Mouse (Mus musculus) limb, embryonic 13.5 days (tissue): ENCODE measurements around the gene Ctdspl. TPM values are rescaled to one million over a fixed set of nuclear protein-coding genes. Genes with fewer than 3 reads are reported as not detected.

ENCODE experiments used
- ATAC-seq: fragments of 200-750 bp; cut with Nextera tagmentation; 2 replicates; pipeline ENCODE4 v1.8.0; 2017; ENCODE audit warnings: low read depth, moderate number of reproducible peaks, moderate TSS enrichment; ENCODE audit not compliant: low FRiP score
- H3K27ac ChIP-seq: fragments of 300-500 bp; sonication (generic); 2 replicates; pipeline ENCODE4 v1.5.1; 2015; ENCODE audit warnings: inconsistent platforms, mild to moderate bottlenecking, moderate library complexity
- H3K27me3 ChIP-seq: fragments of 300-500 bp; sonication (generic); 2 replicates; pipeline ENCODE4 v1.6.1; 2015; ENCODE audit warnings: mild to moderate bottlenecking, inconsistent platforms
- H3K36me3 ChIP-seq: fragments of 300-500 bp; sonication (generic); 2 replicates; pipeline ENCODE4 v1.6.1; 2015; ENCODE audit warnings: inconsistent platforms, mild to moderate bottlenecking, moderate library complexity
- H3K4me1 ChIP-seq: fragments of 300-500 bp; sonication (generic); 2 replicates; pipeline ENCODE4 v1.6.1; 2015; ENCODE audit warnings: inconsistent platforms
- H3K4me2 ChIP-seq: fragments of 300-500 bp; sonication (generic); replicated peaks from 2 replicates; pipeline ENCODE4 v1.6.1; 2015; ENCODE audit warnings: inconsistent platforms, mild to moderate bottlenecking, moderate library complexity
- H3K4me3 ChIP-seq: fragments of 300-500 bp; sonication (generic); 2 replicates; pipeline ENCODE4 v1.5.1; 2015; ENCODE audit warnings: moderate library complexity, mild to moderate bottlenecking, inconsistent platforms
- H3K9ac ChIP-seq: fragments of 300-500 bp; sonication (generic); 2 replicates; pipeline ENCODE4 v1.6.1; 2015; ENCODE audit warnings: mild to moderate bottlenecking, inconsistent platforms
- H3K9me3 ChIP-seq: fragments of 300-500 bp; sonication (generic); 2 replicates; pipeline ENCODE4 v1.6.1; 2016; ENCODE audit warnings: inconsistent platforms
- WGBS: fragments of 180-500 bp; shearing (Covaris S2); methylation state at CpG from one replicate; pipeline ENCODE4 v1.1.7; 2015; 5-methylcytosine and 5-hydroxymethylcytosine counted together
- polyA plus RNA-seq: library from polyadenylated mRNA; unstranded; fragments of >200 nt; fragmentation: Nextera tagmentation; extraction: Ambion mirVana; gene quantifications from 2 replicates; pipeline ENCODE4 v1.2.1, GENCODE M21; 2015

Ctdspl gene
- polyA plus RNA-seq, 1 experiment from 2014 or later = 24.8 TPM

- peak overlapping the region; percentile 25; the same call in 1 of the 2 replicates for H3K4me2 ChIP-seq
- H3K27ac ChIP-seq = peak overlapping the region; percentile 83
- no peak overlapping the region for H3K4me3 ChIP-seq
- no peaks in the 10 kb centered on the region for H3K9me3 ChIP-seq
- peaks cover 30% of the 10 kb centered on the region for H3K4me1 ChIP-seq
- H3K9ac ChIP-seq = no peak overlapping the region
- H3K36me3 ChIP-seq = peaks cover 10% of the 10 kb centered on the region
- no peak for ATAC-seq
- no peaks in the 10 kb centered on the region for H3K27me3 ChIP-seq
- WGBS = 69% methylated on average over 6 of the region's 6 CpGs
These were observed 35.2 kb upstream of the Ctdspl start for GRCm38 (mm10) chr9:118891068-118891467.

DNA sequence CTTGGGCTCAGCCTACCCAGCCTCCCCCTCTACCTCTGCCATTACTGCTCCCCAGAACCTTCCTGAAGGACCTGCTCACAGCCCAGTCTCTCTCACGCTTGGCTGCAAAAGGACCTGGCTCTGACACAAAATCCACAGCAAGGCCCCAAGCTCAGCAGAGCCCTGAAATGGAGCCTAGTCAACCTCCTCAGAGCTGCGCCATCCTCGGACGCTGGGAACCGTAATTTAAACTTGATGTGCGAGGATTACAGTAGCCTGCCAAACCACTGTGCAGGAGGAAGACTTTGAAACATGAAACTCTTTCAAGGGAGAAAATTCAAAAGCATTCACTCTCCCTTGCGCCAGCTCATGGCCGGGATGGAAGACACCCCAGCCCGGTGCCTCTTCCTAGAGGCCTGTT lies 34.7 kb upstream of the Ctdspl start:
- peak overlapping the region; percentile 83 for H3K27ac ChIP-seq
- H3K9ac ChIP-seq = 0 out of 2 replicates have a peak overlapping the region, but pooled peaks have one; percentile 9
- H3K4me1 ChIP-seq = peaks cover 30% of the 10 kb centered on the region
- H3K4me2 ChIP-seq = peak overlapping the region; percentile 25; the same call in 1 of the 2 replicates
- H3K9me3 ChIP-seq = no peaks in the 10 kb centered on the region
- no peak overlapping the region for H3K4me3 ChIP-seq
- H3K36me3 ChIP-seq = peaks cover 10% of the 10 kb centered on the region
- H3K27me3 ChIP-seq = no peaks in the 10 kb centered on the region
- peak; percentile 67 for ATAC-seq
- WGBS = 20% methylated on average over 9 of the region's 9 CpGs

GRCm38 (mm10) chr9:118895101-118895500 lies 31.2 kb upstream of the Ctdspl start:
- Histone ChIP-seq H3K36me3 (peaks cover 13% of the 10 kb centered on the region), H3K27me3 (no peaks in the 10 kb centered on the region), H3K4me2 (no peak overlapping the region), H3K4me3 (no peak overlapping the region), H3K27ac (no peak overlapping the region), H3K9ac (no peak overlapping the region), H3K9me3 (no peaks in the 10 kb centered on the region), H3K4me1 (peaks cover 21% of the 10 kb centered on the region)
- 58% methylated on average over 2 of the region's 2 CpGs for WGBS
- no peak for ATAC-seq

- H3K9ac ChIP-seq = no peak overlapping the region
- WGBS = 64% methylated on average over 2 of the region's 2 CpGs
- H3K4me3 ChIP-seq = no peak overlapping the region
- H3K27me3 ChIP-seq = no peaks in the 10 kb centered on the region
- no peak for ATAC-seq
- no peak overlapping the region for H3K4me2 ChIP-seq
- peaks cover 13% of the 10 kb centered on the region for H3K36me3 ChIP-seq
- H3K9me3 ChIP-seq = no peaks in the 10 kb centered on the region
- H3K27ac ChIP-seq = no peak overlapping the region
- H3K4me1 ChIP-seq = peaks cover 6% of the 10 kb centered on the region
These were observed 25.6 kb upstream of the Ctdspl start for GRCm38 (mm10) chr9:118900677-118901076.

DNA sequence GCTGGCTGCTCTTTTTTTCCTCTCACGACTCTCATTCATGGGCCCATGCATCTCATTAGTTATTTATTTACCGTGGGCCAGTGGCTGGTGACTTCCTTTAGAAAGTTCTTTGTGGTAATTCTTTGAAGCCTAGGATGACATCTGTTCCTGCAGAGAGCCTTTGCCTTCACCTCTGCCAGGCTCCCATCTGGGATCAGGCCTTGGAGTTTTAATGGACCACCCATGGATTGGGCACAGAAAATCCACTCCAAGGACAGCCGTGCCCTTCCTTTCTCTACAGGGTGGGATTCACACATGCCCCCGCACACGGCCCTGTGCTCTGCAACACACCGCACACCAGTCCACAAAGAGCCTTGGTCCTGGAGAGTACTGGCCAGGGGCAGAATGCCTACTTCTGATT lies 24.3 kb upstream of the Ctdspl start:
- H3K9ac ChIP-seq = no peak overlapping the region
- 26% methylated on average over 6 of the region's 6 CpGs for WGBS
- H3K27me3 ChIP-seq = no peaks in the 10 kb centered on the region
- H3K4me1 ChIP-seq = peaks cover 6% of the 10 kb centered on the region
- H3K27ac ChIP-seq = no peak overlapping the region
- ATAC-seq = no peak
- H3K4me3 ChIP-seq = no peak overlapping the region
- peaks cover 13% of the 10 kb centered on the region for H3K36me3 ChIP-seq
- H3K4me2 ChIP-seq = no peak overlapping the region
- no peaks in the 10 kb centered on the region for H3K9me3 ChIP-seq

DNA sequence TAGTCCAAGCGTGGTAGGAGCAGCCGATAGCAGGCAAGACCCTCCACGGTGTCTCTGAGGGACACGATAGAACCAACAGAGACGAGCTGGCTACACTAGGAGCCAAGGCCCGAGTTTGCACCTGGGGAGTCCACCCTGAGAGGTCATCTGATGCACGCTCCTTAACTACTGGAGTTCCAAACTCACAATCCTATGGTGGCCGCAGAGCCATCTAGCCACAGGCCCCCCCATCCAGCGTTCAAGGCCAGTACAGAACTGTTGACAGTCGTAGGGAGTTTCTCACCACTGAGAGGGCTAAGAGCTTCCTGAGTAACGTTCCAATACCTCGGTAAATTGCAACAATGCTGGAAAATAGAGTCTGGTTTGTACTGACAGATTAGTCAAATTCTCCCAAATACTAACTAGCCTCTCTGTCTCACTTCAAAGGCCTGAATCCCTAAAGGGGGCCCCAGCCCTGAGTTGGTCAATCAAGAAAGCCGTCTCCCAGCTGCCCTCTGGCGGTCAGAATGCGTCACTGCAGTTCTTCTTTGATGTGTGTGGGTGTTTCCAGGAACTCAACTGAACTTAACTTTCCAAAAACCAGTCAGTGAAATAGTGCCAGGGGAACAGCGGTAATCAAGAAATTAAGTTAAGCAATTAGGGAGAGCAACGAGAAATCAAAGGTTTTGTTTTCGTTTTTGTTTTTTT lies 18.2 kb upstream of the Ctdspl start:
- Histone ChIP-seq H3K9ac (no peak overlapping the region), H3K27me3 (no peaks in the 10 kb centered on the region), H3K4me1 (peaks cover 6% of the 10 kb centered on the region; the same call in 1 of the 2 replicates), H3K27ac (no peak overlapping the region), H3K36me3 (no peaks in the 10 kb centered on the region), H3K4me2 (no peak overlapping the region), H3K4me3 (no peak overlapping the region), H3K9me3 (no peaks in the 10 kb centered on the region)
- peak; percentile 69; the same call in 1 of the 2 replicates for ATAC-seq
- WGBS = 47% methylated on average over 18 of the region's 18 CpGs

DNA sequence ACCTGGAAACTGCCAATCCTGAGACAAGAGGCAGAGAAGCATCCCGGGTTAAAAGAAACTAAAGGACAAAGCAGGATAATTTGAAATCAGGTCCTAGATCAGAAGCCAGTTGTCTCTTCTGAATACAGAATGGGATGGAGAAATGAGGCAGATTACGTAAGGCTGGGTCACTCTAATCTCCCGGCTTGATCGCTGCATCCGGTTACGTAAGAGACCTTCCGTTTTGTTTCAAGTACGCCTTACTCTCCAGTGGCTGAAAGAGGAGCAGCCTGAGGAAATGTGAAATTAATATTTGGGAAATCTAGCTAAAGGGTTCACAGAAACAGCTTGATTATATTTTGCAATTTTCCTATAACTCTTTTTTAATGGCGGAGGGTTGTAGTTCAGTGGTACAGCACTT lies 13.2 kb upstream of the Ctdspl start:
- no peak for ATAC-seq
- peaks cover 11% of the 10 kb centered on the region for H3K4me1 ChIP-seq
- WGBS = 87% methylated on average over 9 of the region's 9 CpGs

GRCm38 (mm10) chr9:118913613-118914012 lies 12.6 kb upstream of the Ctdspl start:
- Histone ChIP-seq H3K36me3 (no peaks in the 10 kb centered on the region), H3K9ac (no peak overlapping the region), H3K27me3 (no peaks in the 10 kb centered on the region), H3K9me3 (no peaks in the 10 kb centered on the region), H3K4me1 (peaks cover 11% of the 10 kb centered on the region), H3K4me2 (no peak overlapping the region), H3K27ac (no peak overlapping the region), H3K4me3 (no peak overlapping the region)
- no peak for ATAC-seq
- WGBS = 87% methylated on average over 3 of the region's 3 CpGs

More for the DNA sequence above, 13.2 kb upstream of the Ctdspl start:
- no peak overlapping the region for H3K4me2 ChIP-seq
- H3K36me3 ChIP-seq = no peaks in the 10 kb centered on the region
- no peak overlapping the region for H3K27ac ChIP-seq
- H3K9ac ChIP-seq = no peak overlapping the region
- H3K9me3 ChIP-seq = no peaks in the 10 kb centered on the region
- no peaks in the 10 kb centered on the region for H3K27me3 ChIP-seq
- H3K4me3 ChIP-seq = no peak overlapping the region

GRCm38 (mm10) chr9:118914589-118914988 lies 11.7 kb upstream of the Ctdspl start:
- Histone ChIP-seq H3K9me3 (no peaks in the 10 kb centered on the region), H3K27me3 (no peaks in the 10 kb centered on the region), H3K4me1 (peaks cover 19% of the 10 kb centered on the region), H3K4me3 (no peak overlapping the region), H3K36me3 (no peaks in the 10 kb centered on the region), H3K4me2 (peak overlapping the region; percentile 12; the same call in 1 of the 2 replicates), H3K9ac (0 out of 2 replicates have a peak overlapping the region, but pooled peaks have one; percentile 25), H3K27ac (peak overlapping the region; percentile 40; the same call in 1 of the 2 replicates)
- 33% methylated on average over 8 of the region's 8 CpGs for WGBS
- ATAC-seq = no peak

- peaks cover 26% of the 10 kb centered on the region for H3K4me1 ChIP-seq
- no peak overlapping the region for H3K4me3 ChIP-seq
- 62% methylated on average over 5 of the region's 5 CpGs for WGBS
- no peak overlapping the region for H3K4me2 ChIP-seq
- H3K9ac ChIP-seq = no peak overlapping the region
- no peaks in the 10 kb centered on the region for H3K36me3 ChIP-seq
- no peaks in the 10 kb centered on the region for H3K27me3 ChIP-seq
- H3K27ac ChIP-seq = no peak overlapping the region
- H3K9me3 ChIP-seq = no peaks in the 10 kb centered on the region
- no peak for ATAC-seq
These were observed 11.0 kb upstream of the Ctdspl start for GRCm38 (mm10) chr9:118915290-118915689.

GRCm38 (mm10) chr9:118919672-118920186 lies 6.5 kb upstream of the Ctdspl start:
- Histone ChIP-seq H3K27ac (no peak overlapping the region; the same call in 1 of the 2 replicates), H3K4me3 (no peak overlapping the region), H3K36me3 (no peaks in the 10 kb centered on the region), H3K9ac (0 out of 2 replicates have a peak overlapping the region, but pooled peaks have one; percentile 0), H3K27me3 (no peaks in the 10 kb centered on the region), H3K4me1 (peaks cover 34% of the 10 kb centered on the region), H3K4me2 (no peak overlapping the region), H3K9me3 (no peaks in the 10 kb centered on the region)
- no peak for ATAC-seq
- 67% methylated on average over 16 of the region's 16 CpGs for WGBS

- Histone ChIP-seq H3K4me1 (peaks cover 35% of the 10 kb centered on the region), H3K9me3 (no peaks in the 10 kb centered on the region), H3K27ac (no peak overlapping the region), H3K4me2 (no peak overlapping the region), H3K4me3 (no peak overlapping the region), H3K36me3 (no peaks in the 10 kb centered on the region), H3K27me3 (no peaks in the 10 kb centered on the region), H3K9ac (no peak overlapping the region)
- 50% methylated on average over 12 of the region's 12 CpGs for WGBS
- ATAC-seq = peak; percentile 29; the same call in 1 of the 2 replicates
These were observed 5.3 kb upstream of the Ctdspl start for GRCm38 (mm10) chr9:118920798-118921515.
